Mouse (Mus musculus): ENCODE data around the gene Rhoc. TPM values are rescaled to one million over a fixed set of nuclear protein-coding genes. Genes with fewer than 3 reads are reported as not detected.

The Rhoc gene
- total RNA-seq, 2 experiments from 2014 or later, result 27.9 to 29.3 TPM

DNA sequence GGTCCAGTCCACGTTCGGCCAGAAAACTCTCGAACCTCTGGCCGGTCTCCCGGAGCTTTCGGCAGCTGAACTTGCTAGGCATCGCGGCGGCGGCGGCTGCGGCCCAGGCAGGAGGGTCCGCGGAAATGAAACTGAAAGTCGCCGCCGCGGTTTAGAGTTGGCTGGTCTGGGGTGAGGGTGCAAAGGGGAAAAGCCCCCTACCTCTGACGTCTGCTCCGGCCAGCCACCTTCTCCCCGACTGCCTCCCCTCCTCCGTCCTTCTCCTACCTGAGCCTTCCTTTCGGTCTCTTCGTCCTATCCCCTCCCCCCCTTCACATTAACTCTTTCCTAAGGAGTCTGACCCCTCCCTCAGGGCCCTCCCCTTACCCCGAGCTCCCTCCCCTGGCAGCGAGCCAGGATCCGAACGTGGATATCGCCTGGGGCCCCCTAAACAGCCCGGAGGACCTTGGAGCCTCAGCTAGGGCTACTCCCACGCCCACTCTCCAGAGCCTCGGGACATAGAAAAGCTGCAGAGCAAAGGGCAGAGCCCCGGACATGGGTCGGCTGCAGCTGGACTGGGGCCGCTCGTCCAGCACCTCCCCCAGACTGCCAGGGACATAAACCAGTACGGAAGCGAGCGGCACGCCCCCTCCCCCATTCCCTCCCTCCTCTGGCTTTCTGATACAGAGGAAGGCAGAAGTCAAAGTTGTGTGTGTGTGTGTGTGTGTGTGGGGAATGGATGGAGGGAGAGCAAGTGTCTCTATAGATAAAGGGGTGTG, 30.0 kb downstream of the Rhoc start, which contains the start of gene Mov10:
TSS of gene Mov10 (minus strand) at position 573 of the 758 bp plus-strand sequence.
- Histone ChIP-seq H3K4me3 (peak within 1 kb of the TSS; percentile 82), H3K27ac (peak within 1 kb of the TSS; percentile 77)
- DNase-seq (ENCODE audit: extremely low spot score in 1 of 2, low spot score in 2 of 2), result peak; percentile 31 to 37
- TF ChIP-seq CTCF (IDR thresholded peaks at IDR 0.05), result no peak
- intact Hi-C loops (cut with DNase I), result loop anchor here (2.0 kb wide), 1 partner anchor 29 kb away; the partner anchor contains the start of gene Rhoc

- Histone ChIP-seq H3K4me3 (peak overlapping the region; percentile 82), H3K27ac (no peak overlapping the region; the same call in 1 of the 2 replicates)
- intact Hi-C loops (cut with DNase I), result no loop called here
- TF ChIP-seq CTCF (IDR thresholded peaks at IDR 0.05), result no peak
- no peak for DNase-seq (ENCODE audit: extremely low spot score in 1 of 2, low spot score in 2 of 2)
Observed at GRCm38 (mm10) chr3:104818749-104819134, 30.6 kb downstream of the Rhoc start.

DNA sequence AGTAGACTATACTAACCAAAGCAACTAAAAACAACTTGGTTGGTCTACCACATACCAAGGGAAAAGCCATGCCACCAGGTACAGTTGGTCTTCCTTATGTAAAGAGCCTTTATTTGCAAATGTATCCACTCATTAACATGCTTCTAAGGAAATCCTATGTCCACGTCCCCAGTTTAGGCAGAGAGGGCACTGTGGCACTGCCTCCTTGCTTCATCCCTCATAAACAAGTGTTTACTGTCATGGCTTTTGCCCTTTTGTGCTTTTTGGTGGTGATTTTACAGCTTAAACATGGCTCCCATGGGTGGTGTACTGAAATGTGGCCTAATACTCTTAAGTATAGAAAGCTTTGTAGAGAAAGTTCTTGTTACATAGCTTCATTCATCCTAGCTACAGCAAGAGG, 32.3 kb downstream of the Rhoc start:
- no peak for TF ChIP-seq CTCF (IDR thresholded peaks at IDR 0.05)
- Histone ChIP-seq H3K27ac (no peak overlapping the region), H3K4me3 (no peak overlapping the region)
- DNase-seq (ENCODE audit: extremely low spot score in 1 of 2, low spot score in 2 of 2), result no peak
- intact Hi-C loops (cut with DNase I), result no loop called here

DNA sequence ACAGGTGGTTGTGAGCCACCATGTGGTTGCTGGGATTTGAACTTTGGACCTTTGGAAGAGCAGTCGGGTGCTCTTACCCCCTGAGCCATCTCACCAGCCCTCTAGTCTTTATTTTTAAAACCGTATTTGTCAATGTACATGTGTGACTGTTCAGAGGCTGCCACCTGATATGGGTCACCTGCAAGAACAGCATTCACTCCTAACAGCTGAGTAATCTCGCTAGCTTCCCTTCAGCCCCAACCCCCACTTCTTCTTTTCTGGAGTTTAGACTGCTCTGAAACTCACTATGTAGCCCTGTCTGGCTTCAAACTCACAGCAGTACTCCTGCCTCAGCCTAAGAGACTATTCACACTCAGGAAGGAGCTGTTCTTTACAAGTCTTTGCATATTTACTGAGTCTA, 34.2 kb downstream of the Rhoc start:
- no peak for DNase-seq (ENCODE audit: extremely low spot score in 1 of 2, low spot score in 2 of 2)
- intact Hi-C loops (cut with DNase I), result no loop called here
- no peak for TF ChIP-seq CTCF (IDR thresholded peaks at IDR 0.05)
- Histone ChIP-seq H3K27ac (no peak overlapping the region), H3K4me3 (no peak overlapping the region)

DNA sequence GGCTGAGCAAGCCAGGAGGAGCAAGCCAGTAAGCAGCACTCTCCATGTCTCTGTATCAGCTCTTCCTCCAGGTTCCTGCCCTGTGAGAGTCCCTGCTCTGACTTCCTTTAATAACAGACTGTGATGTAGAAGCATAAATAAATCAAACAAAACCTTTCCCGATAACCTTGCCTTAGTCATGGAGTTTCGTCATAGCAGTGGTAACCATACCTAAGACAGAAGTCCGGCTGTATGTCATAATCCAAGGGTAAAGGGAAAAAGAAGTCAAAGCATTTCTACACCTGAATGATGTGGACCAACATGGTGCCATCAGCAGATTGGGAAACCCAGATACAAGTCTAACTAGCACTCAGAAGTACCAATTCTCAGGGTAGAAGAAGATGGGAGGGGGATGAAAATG, 47.6 kb downstream of the Rhoc start:
- Histone ChIP-seq H3K27ac (no peak overlapping the region), H3K4me3 (no peak overlapping the region)
- DNase-seq (ENCODE audit: extremely low spot score in 1 of 2, low spot score in 2 of 2), result no peak
- no peak for TF ChIP-seq CTCF (IDR thresholded peaks at IDR 0.05)
- intact Hi-C loops (cut with DNase I), result no loop called here

DNA sequence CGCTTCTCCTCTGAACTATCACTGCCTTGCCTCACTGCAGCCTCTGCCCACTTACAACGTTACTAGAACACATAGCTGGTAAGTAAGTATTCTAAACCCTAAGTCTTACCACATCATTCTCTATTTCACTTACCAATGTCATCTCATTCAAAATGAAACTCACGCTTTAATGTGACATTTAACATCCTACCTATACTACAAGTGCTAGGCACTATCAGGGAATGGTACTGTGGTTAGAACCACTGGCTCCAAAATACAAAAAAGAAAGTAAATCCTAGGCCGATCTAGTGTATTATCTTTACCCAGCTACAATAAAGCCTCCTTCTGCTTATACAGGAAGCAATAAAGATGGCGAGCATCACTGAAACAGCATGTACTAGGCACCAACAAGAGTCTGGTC, 52.9 kb downstream of the Rhoc start:
- Histone ChIP-seq H3K4me3 (no peak overlapping the region), H3K27ac (no peak overlapping the region)
- no peak for DNase-seq (ENCODE audit: extremely low spot score in 1 of 2, low spot score in 2 of 2)
- intact Hi-C loops (cut with DNase I), result no loop called here
- no peak for TF ChIP-seq CTCF (IDR thresholded peaks at IDR 0.05)

Other genes starting within 250 kb of the Rhoc start
- gene Slc16a1, start 149.7 kb upstream of the Rhoc start, total RNA-seq (2021), result 10 to 100 TPM; 16.7 to 17.9 TPM
- 1 to 10 TPM in 1 of 2 experiments, under 1 TPM in 1; 0.72 to 1.2 TPM for gene Ppm1j, start 7.3 kb upstream of the Rhoc start, total RNA-seq (2021)
- under 1 TPM in 1 of 2 experiments, not detected in 1; 0.07 TPM for gene Fam19a3, start 6.5 kb upstream of the Rhoc start, total RNA-seq (2021)
- 10 to 100 TPM; 10.5 to 10.9 TPM for gene Mov10, start 30.2 kb downstream of the Rhoc start, total RNA-seq (2021)
- gene St7l, start 75.6 kb downstream of the Rhoc start, total RNA-seq (2021), result 10 to 100 TPM; 36.2 to 40.5 TPM
- gene Capza1, start 76.1 kb downstream of the Rhoc start, total RNA-seq (2021), result 10 to 100 TPM; 35.1 to 39.8 TPM
- gene Wnt2b, start 173.5 kb downstream of the Rhoc start, total RNA-seq (2021), result 1 to 10 TPM; 2.0 to 2.3 TPM

Measured in left cerebral cortex, adult 2 months (tissue).